Mouse (Mus musculus): Measurements from ENCODE around the gene Prdx1.
"Not testable (repeated sequence)": the region's sequence is repeated elsewhere in the genome, so short reads cannot be mapped to it uniquely, and the experiment has no call there.

Prdx1 gene

GRCm38 (mm10) chr4:116676027-116676426 is 9.3 kb upstream of the Prdx1 start:
- no peak for DNase-seq (ENCODE audit: extremely low spot score, low read depth, low spot score)

DNA sequence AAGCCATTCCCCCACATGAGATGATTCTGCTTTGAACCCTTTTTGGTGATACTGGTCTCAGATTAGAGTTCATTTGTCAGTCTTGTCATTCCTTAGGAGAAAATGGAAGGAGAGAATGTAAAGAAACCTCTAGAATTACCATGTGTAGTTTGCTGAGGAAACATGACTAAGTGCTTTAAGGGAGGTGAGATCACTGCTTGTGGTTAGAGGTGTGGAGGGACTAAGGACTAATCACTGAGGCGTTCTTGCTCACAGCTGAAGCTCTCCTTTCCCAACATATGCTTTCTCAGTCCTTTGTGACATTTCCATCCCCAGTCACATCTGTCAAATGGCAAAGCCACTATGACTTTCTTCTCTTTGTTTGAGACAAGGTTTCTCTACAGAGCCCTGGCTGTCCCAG is 7.5 kb upstream of the Prdx1 start:
- no peak for DNase-seq (ENCODE audit: extremely low spot score, low read depth, low spot score)

GRCm38 (mm10) chr4:116679141-116679540 is 6.2 kb upstream of the Prdx1 start:
- no peak for DNase-seq (ENCODE audit: extremely low spot score, low read depth, low spot score)

- DNase-seq (ENCODE audit: extremely low spot score, low read depth, low spot score): not testable (repeated sequence)
These were observed 4.8 kb upstream of the Prdx1 start for GRCm38 (mm10) chr4:116680521-116680920.

- no peak for DNase-seq (ENCODE audit: extremely low spot score, low read depth, low spot score)
These were observed 1.4 kb upstream of the Prdx1 start for GRCm38 (mm10) chr4:116683957-116684356.

DNA sequence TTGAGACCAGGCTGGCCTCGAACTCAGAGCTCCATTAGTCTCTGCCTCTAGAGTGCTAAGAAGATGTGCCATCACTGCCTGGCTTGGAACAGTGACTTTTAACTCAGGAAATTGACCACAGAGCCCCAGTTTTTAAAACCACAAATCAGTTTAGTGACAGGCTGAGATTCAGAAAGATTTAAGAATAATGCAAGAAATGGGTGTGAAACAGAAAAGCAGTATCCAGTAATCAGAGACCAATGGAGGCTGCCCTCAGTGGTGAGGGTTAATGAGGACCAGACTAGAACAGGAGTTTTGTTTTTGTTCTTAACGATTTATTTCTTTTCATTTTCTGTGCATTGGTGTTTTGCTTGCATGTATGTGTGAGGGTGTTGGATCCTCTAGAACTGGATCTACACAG is 679 bp upstream of the Prdx1 start:
- no peak for DNase-seq (ENCODE audit: extremely low spot score, low read depth, low spot score)

- DNase-seq (ENCODE audit: extremely low spot score, low read depth, low spot score): no peak
These were observed 1.7 kb downstream of the Prdx1 start for GRCm38 (mm10) chr4:116687041-116687440.

GRCm38 (mm10) chr4:116689309-116689876 is 4.0 kb downstream of the Prdx1 start:
- no peak for DNase-seq (ENCODE audit: extremely low spot score, low read depth, low spot score)

- DNase-seq (ENCODE audit: extremely low spot score, low read depth, low spot score): no peak
These were observed 6.8 kb downstream of the Prdx1 start for GRCm38 (mm10) chr4:116692146-116692545.

GRCm38 (mm10) chr4:116693785-116694184 is 8.4 kb downstream of the Prdx1 start:
- DNase-seq (ENCODE audit: extremely low spot score, low read depth, low spot score): no peak

- DNase-seq (ENCODE audit: extremely low spot score, low read depth, low spot score): no peak
These were observed 13.5 kb downstream of the Prdx1 start for GRCm38 (mm10) chr4:116698693-116699342.

DNA sequence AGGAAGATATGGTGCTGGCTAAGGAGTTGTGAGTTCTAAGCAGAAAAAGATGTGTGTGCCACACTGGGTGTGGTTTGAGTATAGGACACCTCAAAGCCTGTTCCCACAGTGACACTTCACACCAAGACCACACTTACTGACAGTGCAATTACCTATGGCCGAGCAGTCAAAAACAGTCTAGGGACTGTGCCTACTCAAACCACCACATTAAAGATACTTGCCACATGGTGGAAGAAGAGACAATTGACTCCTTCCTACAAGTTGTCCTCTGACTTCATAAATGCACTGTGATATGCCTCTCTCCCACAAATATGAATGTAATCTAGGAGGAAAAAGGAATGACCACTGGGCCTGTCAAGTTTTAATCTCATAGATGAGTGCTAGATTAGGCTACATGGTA is 15.6 kb downstream of the Prdx1 start:
- DNase-seq (ENCODE audit: extremely low spot score, low read depth, low spot score): no peak

- DNase-seq (ENCODE audit: extremely low spot score, low read depth, low spot score): no peak
These were observed 18.5 kb downstream of the Prdx1 start for GRCm38 (mm10) chr4:116703804-116704203.

- no peak for DNase-seq (ENCODE audit: extremely low spot score, low read depth, low spot score)
These were observed 22.3 kb downstream of the Prdx1 start for GRCm38 (mm10) chr4:116707666-116708065.

DNA sequence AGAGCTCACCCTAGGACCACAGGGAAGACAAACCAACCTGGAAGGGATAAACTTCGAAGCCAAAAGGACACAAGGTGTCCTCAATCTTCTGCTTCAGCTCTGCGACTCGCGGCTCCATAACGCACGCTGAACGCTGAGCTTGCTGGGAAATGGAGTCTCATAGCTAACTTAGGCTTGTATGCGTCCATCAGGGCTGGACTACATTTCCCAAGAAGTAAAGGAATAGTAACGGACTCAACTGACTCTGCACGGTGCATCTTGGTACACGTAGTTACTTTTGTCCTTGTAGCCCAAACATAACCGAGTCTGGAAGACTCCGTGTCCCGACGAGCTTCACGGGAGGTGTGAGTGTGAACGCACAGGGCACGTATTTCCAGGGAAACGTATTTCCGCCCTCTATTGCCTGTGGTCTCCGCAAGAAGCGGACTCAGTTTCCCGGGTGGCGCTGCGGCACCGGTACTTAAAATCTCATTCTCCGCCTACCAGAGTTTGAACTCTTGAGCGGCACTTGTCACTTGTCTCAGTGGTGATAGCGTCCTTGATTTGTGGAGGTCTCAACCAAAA is 22.9 kb downstream of the Prdx1 start, which contains the start of the genes Mmachc and Ccdc163:
TSS of gene Mmachc (minus strand) at position 206 of the 564 bp plus-strand sequence.
TSS of gene Ccdc163 (plus strand) at position 309 of the 564 bp plus-strand sequence.
- DNase-seq (ENCODE audit: extremely low spot score, low read depth, low spot score): peak; percentile 99

GRCm38 (mm10) chr4:116708791-116709390 is 23.5 kb downstream of the Prdx1 start:
- DNase-seq (ENCODE audit: extremely low spot score, low read depth, low spot score): no peak

DNA sequence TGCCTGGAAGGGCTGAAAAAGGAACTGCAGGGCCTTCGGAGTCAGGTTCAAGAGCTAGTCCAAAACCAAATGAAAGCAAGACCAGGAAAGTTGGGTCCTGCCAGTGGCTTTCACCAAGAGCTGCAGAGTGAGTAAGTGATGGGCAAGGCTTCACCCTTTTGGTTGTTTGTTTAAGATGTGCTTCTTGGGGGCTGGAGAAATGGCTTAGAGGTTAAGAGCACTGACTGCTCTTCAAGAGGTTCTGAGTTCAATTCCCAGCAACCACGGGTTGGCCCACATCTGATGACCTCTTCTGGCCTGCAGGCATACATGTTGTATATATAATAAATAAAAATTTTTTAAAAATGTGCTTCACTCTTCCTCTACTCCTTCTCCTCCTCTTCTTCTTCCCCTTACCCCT is 24.8 kb downstream of the Prdx1 start:
- no peak for DNase-seq (ENCODE audit: extremely low spot score, low read depth, low spot score)

DNA sequence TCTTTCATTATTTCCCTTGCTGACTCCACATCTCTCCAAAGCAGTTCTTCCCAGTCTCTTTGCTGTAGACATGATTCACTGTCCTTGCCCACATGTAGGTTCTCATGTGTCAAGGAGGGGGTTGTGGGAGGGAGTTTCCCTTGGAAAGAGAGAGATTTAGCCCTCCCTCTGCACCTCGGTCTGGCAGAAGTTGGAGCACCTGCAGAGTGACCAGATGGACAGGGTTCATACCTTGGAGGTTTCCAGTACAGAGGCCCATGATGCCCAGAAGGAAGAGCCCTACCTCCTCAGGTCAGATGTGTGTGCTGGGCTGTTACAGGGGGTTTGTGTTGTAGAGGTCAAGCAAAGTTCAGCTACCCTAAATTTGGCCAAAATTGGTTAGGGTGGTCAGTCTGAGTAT is 27.2 kb downstream of the Prdx1 start:
- no peak for DNase-seq (ENCODE audit: extremely low spot score, low read depth, low spot score)

DNA sequence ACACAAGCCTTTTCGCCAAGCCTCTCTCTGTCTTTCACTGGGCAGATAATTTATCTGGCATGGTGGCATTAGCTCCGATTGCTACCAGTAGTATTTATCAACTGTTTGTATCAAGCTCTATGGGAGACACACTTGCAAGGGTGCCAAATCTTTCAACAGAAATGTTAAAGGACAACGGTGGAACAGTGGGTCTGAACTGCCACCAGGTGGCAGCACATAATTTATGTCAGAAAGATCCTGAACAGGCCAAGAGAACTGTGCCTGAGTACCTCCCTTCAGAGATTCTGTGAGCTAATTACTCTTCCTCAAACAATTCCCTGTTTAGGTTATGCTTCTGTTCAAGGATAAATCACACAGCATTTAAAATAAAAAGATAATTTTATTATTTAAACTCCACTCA is 34.1 kb downstream of the Prdx1 start:
- DNase-seq (ENCODE audit: extremely low spot score, low read depth, low spot score): peak; percentile 86

- DNase-seq (ENCODE audit: extremely low spot score, low read depth, low spot score): peak; percentile 99
These were observed 35.2 kb downstream of the Prdx1 start, which contains the start of gene Tesk2 for GRCm38 (mm10) chr4:116720343-116721097. TSS of gene Tesk2 (plus strand) at chr4:116720948.

DNA sequence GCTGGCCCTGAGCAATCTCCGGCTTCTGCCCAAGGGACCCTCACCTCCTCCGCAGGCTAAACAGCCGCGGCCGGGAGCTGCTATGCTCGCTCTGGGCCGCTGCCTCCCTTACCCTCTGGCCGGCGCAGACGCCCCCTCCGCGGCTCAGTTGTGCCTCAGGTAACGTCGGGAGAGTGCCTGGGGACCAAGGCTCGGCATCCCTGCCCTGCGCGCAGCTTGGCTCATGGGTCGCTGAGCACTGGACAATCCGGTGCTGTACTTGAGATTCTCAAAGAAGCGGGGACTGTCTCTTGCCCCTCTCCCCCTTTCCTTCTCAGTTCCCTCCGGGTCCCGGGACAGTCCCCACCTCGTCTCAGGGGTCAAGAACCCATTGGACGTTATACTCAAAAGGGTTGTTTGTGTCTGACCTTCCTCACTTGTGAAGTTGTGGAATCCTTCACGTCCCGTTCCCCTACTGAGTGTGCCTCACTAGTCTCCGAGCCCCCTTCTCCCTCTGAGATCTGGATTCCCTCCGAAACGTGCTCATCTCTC is 35.8 kb downstream of the Prdx1 start:
- no peak for DNase-seq (ENCODE audit: extremely low spot score, low read depth, low spot score)

Measured in hindlimb bud, embryonic 11.5 days (tissue).